Mouse (Mus musculus): Measurements from ENCODE around the gene Rpl37a. TPM values are rescaled to one million over a fixed set of nuclear protein-coding genes. Genes with fewer than 3 reads are reported as not detected.

The Rpl37a gene
- polyA plus RNA-seq, 1 experiment from 2014 or later = 1,583 TPM

DNA sequence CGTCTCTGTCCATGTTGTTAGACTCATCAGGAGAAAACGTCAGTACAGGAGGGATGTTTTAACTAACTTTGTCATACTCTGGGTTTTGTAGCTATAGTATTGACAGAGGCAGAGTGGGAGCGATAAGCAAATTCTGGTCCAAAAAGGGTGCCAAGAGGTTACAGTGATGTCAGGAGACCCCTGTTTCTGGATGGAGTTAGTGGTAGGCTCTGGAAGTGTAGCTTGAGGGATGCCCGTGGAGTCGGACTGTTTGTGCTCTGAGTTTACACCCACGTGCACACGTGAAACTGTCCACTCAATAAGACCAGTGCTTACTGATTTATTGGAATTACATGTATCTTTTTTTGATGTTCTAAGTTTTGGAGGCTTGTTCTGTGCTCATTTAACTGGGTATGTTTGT is 6.5 kb downstream of the Rpl37a start:
- H3K36me3 ChIP-seq = peaks cover 28% of the 10 kb centered on the region
- no peaks in the 10 kb centered on the region for H3K27me3 ChIP-seq
- H3K9ac ChIP-seq = no peak overlapping the region
- H3K4me2 ChIP-seq = no peak overlapping the region
- 81% methylated on average over 7 of the region's 7 CpGs for WGBS
- no peak overlapping the region for H3K4me3 ChIP-seq
- no peaks in the 10 kb centered on the region for H3K9me3 ChIP-seq
- no peak overlapping the region for H3K27ac ChIP-seq
- no peak for ATAC-seq (ENCODE audit: borderline replicate concordance, extremely low read depth, low FRiP score, low TSS enrichment)
- H3K4me1 ChIP-seq = peaks cover 15% of the 10 kb centered on the region

DNA sequence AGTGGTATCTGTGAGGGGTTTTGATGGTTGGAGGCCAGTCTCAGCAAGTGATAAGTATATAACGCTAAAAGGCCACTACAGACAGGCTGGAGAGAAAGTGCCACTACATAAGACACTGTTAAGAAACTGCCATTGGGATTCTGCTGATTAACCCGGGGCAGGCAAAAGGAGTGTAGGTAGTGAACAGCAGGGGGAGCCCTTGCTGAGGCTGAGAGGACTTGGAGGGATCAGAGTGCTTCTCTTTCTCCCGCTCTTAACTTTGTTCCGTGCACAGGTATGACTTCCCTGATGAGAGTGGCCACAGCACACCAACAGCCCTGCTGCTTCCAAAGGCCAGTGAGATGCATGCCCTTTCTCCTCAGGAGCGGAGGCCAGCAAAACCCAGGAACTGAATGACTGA is 7.8 kb downstream of the Rpl37a start:
- Histone ChIP-seq H3K27me3 (no peaks in the 10 kb centered on the region), H3K4me3 (no peak overlapping the region), H3K9me3 (no peaks in the 10 kb centered on the region), H3K27ac (peak overlapping the region; percentile 63; the same call in 1 of the 2 replicates), H3K4me1 (peaks cover 11% of the 10 kb centered on the region), H3K9ac (no peak overlapping the region), H3K36me3 (peaks cover 17% of the 10 kb centered on the region), H3K4me2 (no peak overlapping the region)
- WGBS = 25% methylated on average over 5 of the region's 5 CpGs
- peak; percentile 40 for ATAC-seq (ENCODE audit: borderline replicate concordance, extremely low read depth, low FRiP score, low TSS enrichment)

DNA sequence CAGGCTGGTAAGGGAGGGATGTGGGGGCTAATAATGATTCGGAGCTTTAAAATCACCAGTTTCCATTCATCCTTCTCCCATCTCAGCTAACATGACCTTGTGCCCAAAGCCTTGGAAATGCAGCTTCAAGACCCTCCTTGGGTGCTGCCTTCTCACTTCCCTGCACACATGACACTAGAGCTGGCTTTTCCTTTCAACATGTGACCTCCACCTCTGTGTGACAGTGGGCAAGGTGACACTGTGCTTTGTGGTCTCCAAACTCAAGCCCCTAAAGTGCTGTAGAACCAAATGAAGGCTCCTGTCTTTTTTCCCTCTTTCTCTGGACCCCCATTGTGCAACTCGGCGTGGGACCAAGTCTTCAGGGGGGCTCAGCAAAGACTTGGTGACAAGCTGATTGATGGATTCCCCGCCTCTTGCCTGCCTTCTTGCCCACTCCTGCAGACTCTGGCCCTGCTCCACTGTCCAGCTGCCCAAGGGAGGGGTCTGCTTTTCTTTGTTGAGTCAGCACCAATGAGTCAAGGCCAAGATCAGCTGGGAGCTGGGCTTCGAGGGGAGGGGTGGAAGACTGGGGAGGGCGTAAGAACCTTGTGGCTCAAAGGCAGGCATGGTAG is 9.1 kb downstream of the Rpl37a start:
- WGBS = 53% methylated on average over 6 of the region's 6 CpGs
- Histone ChIP-seq H3K27me3 (no peaks in the 10 kb centered on the region), H3K27ac (no peak overlapping the region), H3K36me3 (0 out of 2 replicates have a peak, but pooled peaks cover 4% of the 10 kb centered on the region), H3K9ac (no peak overlapping the region), H3K4me3 (no peak overlapping the region), H3K4me2 (no peak overlapping the region), H3K9me3 (no peaks in the 10 kb centered on the region), H3K4me1 (peaks cover 11% of the 10 kb centered on the region)
- ATAC-seq (ENCODE audit: borderline replicate concordance, extremely low read depth, low FRiP score, low TSS enrichment) = no peak

DNA sequence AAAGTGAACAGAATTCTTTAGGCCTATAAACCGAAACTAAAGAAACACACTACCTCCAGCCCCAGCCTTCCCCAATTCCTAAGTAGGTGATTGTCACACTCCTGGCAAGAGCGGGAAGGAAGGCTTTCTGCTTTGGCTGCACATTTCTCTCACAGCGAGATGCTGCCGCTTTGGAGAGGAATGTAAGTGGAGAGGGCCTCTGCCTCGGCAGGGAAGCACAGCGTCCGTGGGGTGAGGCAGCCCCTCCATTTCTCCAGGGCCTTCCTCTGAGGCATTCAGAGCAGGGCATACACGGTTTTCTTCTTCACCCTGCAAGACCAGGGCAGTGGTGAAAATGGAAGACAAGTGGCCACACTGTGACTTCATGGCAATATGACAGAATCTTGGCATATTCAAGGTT is 11.6 kb downstream of the Rpl37a start:
- H3K4me3 ChIP-seq = no peak overlapping the region
- H3K4me1 ChIP-seq = peaks cover 11% of the 10 kb centered on the region
- H3K36me3 ChIP-seq = no peaks in the 10 kb centered on the region
- H3K27ac ChIP-seq = no peak overlapping the region
- H3K27me3 ChIP-seq = no peaks in the 10 kb centered on the region
- 26% methylated on average over 8 of the region's 8 CpGs for WGBS
- ATAC-seq (ENCODE audit: borderline replicate concordance, extremely low read depth, low FRiP score, low TSS enrichment) = no peak
- H3K4me2 ChIP-seq = no peak overlapping the region
- H3K9me3 ChIP-seq = no peaks in the 10 kb centered on the region
- no peak overlapping the region for H3K9ac ChIP-seq

DNA sequence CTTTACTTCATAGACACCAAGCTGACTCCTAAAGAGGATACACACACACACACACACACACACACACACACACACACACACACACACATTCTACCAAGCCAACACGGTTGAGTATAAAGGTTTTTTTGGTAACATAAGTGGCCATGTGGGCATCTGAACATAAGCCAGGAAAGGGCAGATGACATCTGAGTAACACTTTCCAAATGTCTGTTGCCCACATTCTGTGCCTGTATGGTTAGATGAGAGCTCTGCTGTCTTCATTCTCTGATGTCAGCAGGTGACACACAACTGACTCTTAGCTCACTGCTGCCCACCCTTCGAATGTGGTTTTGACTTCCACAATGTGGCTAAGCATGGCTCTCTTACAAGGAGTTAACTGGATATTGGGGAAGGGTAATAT is 13.3 kb downstream of the Rpl37a start:
- peaks cover 7% of the 10 kb centered on the region for H3K4me1 ChIP-seq
- no peaks in the 10 kb centered on the region for H3K27me3 ChIP-seq
- H3K4me2 ChIP-seq = no peak overlapping the region
- H3K36me3 ChIP-seq = no peaks in the 10 kb centered on the region
- no peaks in the 10 kb centered on the region for H3K9me3 ChIP-seq
- 78% methylated on average over 2 of the region's 2 CpGs for WGBS
- no peak for ATAC-seq (ENCODE audit: borderline replicate concordance, extremely low read depth, low FRiP score, low TSS enrichment)
- no peak overlapping the region for H3K9ac ChIP-seq
- no peak overlapping the region for H3K27ac ChIP-seq
- no peak overlapping the region for H3K4me3 ChIP-seq

DNA sequence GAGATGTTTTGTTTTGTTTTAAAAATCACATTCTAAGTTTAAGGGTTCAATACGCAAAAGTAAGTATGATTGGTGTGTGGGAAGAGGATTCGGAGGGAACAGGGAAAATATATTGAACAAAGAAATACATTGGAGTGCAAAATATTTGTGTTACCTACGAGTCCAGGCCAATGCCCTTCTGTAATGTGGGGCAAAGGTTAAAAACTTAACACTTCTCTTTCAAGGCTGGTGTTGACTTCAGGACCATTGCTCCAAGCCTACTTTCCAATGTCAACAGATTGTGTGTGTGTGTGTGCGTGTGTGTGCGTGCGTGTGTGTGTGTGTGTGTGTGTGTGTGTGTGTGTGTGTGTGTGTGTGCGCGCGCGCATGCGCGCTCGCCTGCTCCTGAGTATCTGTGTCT is 14.9 kb downstream of the Rpl37a start:
- H3K36me3 ChIP-seq = no peaks in the 10 kb centered on the region
- peaks cover 6% of the 10 kb centered on the region; the same call in 1 of the 2 replicates for H3K4me1 ChIP-seq
- no peaks in the 10 kb centered on the region for H3K9me3 ChIP-seq
- no peak overlapping the region for H3K4me2 ChIP-seq
- H3K27ac ChIP-seq = no peak overlapping the region
- WGBS = 81% methylated on average over 13 of the region's 13 CpGs
- no peak overlapping the region for H3K9ac ChIP-seq
- H3K4me3 ChIP-seq = no peak overlapping the region
- no peaks in the 10 kb centered on the region for H3K27me3 ChIP-seq
- no peak for ATAC-seq (ENCODE audit: borderline replicate concordance, extremely low read depth, low FRiP score, low TSS enrichment)

DNA sequence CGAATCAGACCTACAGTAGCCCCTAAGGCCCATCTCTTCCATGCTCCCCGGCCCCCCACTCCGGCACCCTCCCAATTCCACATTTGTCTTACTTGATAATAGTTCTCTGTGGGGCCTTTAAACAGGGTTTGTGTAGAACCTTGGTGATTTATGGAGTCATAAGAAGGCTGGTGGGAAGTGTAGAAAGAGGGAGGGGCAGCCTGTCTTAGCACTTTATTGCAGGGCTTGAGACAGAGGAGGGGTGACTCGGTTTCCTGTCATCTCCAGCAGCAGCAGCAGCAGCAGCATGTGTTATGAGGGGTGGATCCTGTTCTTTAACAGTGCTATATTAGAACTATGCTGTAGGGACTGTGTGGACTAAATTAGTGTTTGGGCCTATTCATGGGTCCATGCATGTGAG is 17.7 kb downstream of the Rpl37a start:
- no peaks in the 10 kb centered on the region for H3K4me1 ChIP-seq
- H3K27ac ChIP-seq = no peak overlapping the region
- no peaks in the 10 kb centered on the region for H3K36me3 ChIP-seq
- WGBS = 67% methylated on average over 4 of the region's 4 CpGs
- no peak overlapping the region for H3K9ac ChIP-seq
- H3K4me2 ChIP-seq = no peak overlapping the region
- no peaks in the 10 kb centered on the region for H3K27me3 ChIP-seq
- ATAC-seq (ENCODE audit: borderline replicate concordance, extremely low read depth, low FRiP score, low TSS enrichment) = no peak
- H3K4me3 ChIP-seq = no peak overlapping the region
- no peaks in the 10 kb centered on the region for H3K9me3 ChIP-seq

DNA sequence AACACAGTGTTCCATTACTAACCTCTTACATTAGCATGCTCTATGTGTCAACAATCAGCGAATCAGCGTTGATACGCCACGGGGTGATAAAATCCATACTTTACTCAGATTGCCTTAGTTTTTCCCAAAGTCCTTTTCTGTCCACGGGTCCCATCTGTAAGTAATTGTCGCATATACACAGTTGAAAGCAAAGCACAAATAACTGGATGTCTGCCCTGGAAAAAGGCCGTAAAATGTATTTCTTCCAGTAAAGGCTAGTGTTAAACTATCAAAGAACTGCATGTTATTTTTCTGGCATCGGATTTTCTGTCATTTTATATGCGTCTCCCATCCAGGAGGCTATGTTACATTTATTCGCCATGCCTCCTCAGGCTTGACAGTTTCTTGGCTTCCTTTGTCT is 19.0 kb downstream of the Rpl37a start:
- WGBS = 60% methylated on average over 10 of the region's 10 CpGs
- H3K9ac ChIP-seq = no peak overlapping the region
- H3K27me3 ChIP-seq = no peaks in the 10 kb centered on the region
- no peak overlapping the region for H3K4me3 ChIP-seq
- no peak overlapping the region for H3K27ac ChIP-seq
- H3K4me1 ChIP-seq = no peaks in the 10 kb centered on the region
- no peak for ATAC-seq (ENCODE audit: borderline replicate concordance, extremely low read depth, low FRiP score, low TSS enrichment)
- no peak overlapping the region for H3K4me2 ChIP-seq
- H3K9me3 ChIP-seq = no peaks in the 10 kb centered on the region
- no peaks in the 10 kb centered on the region for H3K36me3 ChIP-seq

DNA sequence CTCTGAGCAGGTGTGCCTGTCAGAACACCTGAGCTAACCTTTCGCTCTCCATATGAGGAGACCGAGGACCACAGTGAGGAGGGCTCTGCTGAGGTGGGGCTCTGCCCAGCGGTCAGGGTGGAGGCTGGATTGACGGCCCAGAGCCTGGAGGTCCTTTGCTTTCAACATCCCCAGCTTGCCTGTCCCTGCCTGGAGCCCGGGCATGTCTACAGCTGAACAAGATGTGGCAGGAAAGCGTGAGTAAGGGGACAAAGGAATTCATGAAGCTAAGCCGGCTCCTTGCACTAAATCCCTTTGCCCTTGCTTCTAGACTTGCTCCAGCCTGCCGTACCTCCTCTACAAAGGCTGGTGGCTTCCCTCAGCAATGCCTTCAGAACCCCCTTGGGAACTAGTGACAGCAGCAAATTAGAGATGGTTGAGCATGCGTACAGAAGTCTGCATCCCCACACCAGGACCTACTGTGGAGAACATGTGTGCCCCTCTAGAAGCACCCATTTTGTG is 22.2 kb downstream of the Rpl37a start:
- Histone ChIP-seq H3K36me3 (no peaks in the 10 kb centered on the region), H3K27ac (no peak overlapping the region), H3K4me2 (no peak overlapping the region), H3K4me1 (peaks cover 13% of the 10 kb centered on the region), H3K4me3 (no peak overlapping the region), H3K9ac (no peak overlapping the region), H3K9me3 (no peaks in the 10 kb centered on the region), H3K27me3 (no peaks in the 10 kb centered on the region)
- no peak for ATAC-seq (ENCODE audit: borderline replicate concordance, extremely low read depth, low FRiP score, low TSS enrichment)
- 89% methylated on average over 9 of the region's 9 CpGs for WGBS

DNA sequence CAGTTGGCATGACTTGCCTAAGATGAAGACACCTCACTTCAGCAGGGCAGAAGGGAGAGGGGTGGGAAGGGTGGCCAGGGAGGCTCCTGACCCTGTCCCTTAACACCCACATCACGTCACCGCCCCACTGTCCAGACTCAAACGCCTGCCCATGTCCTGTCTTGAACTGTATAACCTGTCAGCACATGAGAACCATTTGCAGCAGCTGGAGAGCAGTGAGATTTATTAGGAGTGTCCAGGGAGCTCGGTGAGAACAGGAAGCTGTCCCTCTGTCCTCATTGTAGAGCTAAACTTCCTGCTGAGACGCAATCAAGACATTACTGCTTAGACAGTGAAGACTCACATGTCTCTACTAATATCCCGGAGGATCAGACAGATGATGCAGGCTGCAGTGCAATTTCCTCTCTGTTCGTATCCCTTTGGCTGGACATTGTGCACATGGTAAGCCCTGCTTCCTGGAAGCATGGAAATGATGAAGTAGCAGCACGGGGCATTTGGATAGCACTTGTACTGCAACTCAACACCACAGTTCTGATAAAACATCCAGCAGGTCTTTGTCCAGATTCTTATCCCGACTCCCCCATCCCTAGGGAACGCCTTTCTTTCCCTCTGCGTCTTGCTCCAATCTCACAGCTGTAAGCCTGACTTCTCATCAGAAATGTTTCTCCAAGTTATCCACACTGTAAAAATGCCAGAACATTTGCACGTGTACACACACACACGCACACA is 25.5 kb downstream of the Rpl37a start:
- no peak overlapping the region for H3K9ac ChIP-seq
- 32% methylated on average over 13 of the region's 13 CpGs for WGBS
- no peak overlapping the region for H3K27ac ChIP-seq
- H3K27me3 ChIP-seq = no peaks in the 10 kb centered on the region
- H3K9me3 ChIP-seq = no peaks in the 10 kb centered on the region
- 0 out of 2 replicates have a peak, but pooled peaks have one; percentile 40 for ATAC-seq (ENCODE audit: borderline replicate concordance, extremely low read depth, low FRiP score, low TSS enrichment)
- peak overlapping the region; percentile 7; the same call in 1 of the 2 replicates for H3K4me2 ChIP-seq
- H3K36me3 ChIP-seq = no peaks in the 10 kb centered on the region
- H3K4me3 ChIP-seq = no peak overlapping the region
- H3K4me1 ChIP-seq = peaks cover 31% of the 10 kb centered on the region

DNA sequence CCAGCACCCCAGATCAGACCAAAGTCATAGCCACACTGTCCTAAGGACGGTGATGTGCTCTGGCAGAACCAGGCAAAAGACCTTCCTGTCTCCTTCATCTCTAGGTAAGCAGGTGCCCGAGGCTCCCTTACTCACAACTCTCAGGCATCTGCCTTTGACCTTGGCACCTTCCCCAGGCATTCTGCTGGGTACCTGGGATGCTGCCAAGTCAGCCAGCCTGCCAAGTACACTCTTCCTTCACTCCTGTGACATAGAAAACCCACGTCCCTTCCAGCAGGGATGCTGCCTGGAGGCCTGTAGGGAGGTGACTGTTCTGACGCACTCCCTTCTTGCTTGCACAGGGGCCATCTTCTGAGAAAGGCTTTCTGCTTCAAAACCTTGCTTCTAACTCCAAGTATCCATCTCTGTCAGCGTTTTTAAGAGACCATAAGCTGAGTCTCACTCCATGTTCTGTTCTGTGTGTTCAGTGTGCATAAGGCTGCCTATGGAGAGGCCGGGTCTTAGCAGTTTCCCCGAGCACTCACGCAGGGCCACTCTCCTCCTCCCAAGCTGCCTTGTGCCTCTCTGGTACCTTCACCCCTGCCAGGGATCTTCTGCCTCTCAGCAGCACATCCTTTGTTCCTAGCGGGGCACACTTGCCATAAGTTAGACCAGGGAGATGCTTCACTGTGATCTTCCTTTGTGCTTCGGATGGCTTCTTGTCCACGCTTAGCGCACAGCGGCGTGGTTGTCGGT is 28.0 kb downstream of the Rpl37a start:
- WGBS = 74% methylated on average over 15 of the region's 15 CpGs
- ATAC-seq (ENCODE audit: borderline replicate concordance, extremely low read depth, low FRiP score, low TSS enrichment) = no peak
- Histone ChIP-seq H3K4me3 (no peak overlapping the region), H3K27me3 (no peaks in the 10 kb centered on the region), H3K4me2 (no peak overlapping the region), H3K27ac (peak overlapping the region; percentile 15; the same call in 1 of the 2 replicates), H3K4me1 (peaks cover 31% of the 10 kb centered on the region), H3K36me3 (no peaks in the 10 kb centered on the region), H3K9me3 (no peaks in the 10 kb centered on the region), H3K9ac (no peak overlapping the region)

DNA sequence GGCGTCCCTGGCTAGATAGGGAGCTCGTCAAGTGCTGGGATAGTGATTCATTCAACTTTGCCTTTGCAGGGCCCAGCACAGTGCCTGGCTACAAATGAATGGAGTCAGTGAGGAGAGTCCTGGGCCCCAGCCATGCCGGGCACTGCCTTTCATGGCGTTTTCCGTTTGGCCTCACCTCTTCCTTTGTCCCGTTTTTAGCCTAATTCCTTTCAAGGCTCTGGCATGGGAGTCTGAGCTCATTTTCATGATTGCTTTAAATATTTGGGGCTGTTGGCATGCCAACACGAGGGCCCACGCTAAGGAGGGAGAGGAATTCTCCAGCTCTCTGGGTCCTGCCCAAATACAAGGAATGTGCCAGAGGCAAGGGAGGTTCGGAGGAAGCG is 28.6 kb downstream of the Rpl37a start:
- no peak overlapping the region for H3K9ac ChIP-seq
- H3K4me3 ChIP-seq = no peak overlapping the region
- no peaks in the 10 kb centered on the region for H3K36me3 ChIP-seq
- peak overlapping the region; percentile 15; the same call in 1 of the 2 replicates for H3K27ac ChIP-seq
- no peaks in the 10 kb centered on the region for H3K27me3 ChIP-seq
- ATAC-seq (ENCODE audit: borderline replicate concordance, extremely low read depth, low FRiP score, low TSS enrichment) = no peak
- no peak overlapping the region for H3K4me2 ChIP-seq
- WGBS = 60% methylated on average over 10 of the region's 10 CpGs
- peaks cover 31% of the 10 kb centered on the region for H3K4me1 ChIP-seq
- H3K9me3 ChIP-seq = no peaks in the 10 kb centered on the region
